Mouse (Mus musculus): ENCODE measurements at regions not wholly inside any gene's neighbourhood (a gene's known extent, or its start where the extent isn't known, plus 50 kb on each side); places are given as distances from the start of the nearest gene placed in this dataset.

DNA sequence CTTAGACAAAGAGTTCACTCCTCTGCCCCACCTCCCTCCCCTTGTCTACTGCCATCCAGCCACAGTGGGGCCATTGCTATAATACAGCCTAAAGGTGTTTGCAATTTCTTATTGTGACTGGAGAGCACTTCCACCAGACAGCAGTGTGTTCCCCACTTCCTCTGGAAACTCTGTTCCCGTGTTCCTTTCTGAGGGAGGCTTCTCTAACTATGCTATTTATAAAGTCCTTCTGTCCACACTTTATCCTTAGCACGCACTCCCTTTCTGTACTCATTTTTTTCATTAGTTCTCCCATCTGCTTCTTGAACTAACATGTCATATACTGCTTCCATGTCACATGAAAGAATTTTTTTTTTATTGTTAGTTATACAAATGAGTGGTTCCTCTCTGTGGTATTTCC is 52.0 kb upstream of the 4930432M17Rik start:
- TF ChIP-seq CTCF (IDR thresholded peaks at IDR 0.05; ENCODE audit: low read depth), result no peak
- WGBS, result 70% methylated on average over 2 of the region's 2 CpGs
- Histone ChIP-seq H3K4me1 (ENCODE audit: insufficient read depth) (no peaks in the 10 kb centered on the region), H3K9me3 (ENCODE audit: low read length) (no peaks in the 10 kb centered on the region), H3K36me3 (ENCODE audit: insufficient read depth) (no peaks in the 10 kb centered on the region), H3K4me3 (ENCODE audit: low read depth, low read length) (no peak overlapping the region), H3K4me2 (ENCODE audit: low read depth) (no peak overlapping the region), H3K27ac (ENCODE audit: low read depth, low read length) (no peak overlapping the region), H3K9ac (no peak overlapping the region), H3K27me3 (ENCODE audit: insufficient read depth, low read length) (no peaks in the 10 kb centered on the region)
- DNase-seq (no peak), ATAC-seq (no peak)

DNA sequence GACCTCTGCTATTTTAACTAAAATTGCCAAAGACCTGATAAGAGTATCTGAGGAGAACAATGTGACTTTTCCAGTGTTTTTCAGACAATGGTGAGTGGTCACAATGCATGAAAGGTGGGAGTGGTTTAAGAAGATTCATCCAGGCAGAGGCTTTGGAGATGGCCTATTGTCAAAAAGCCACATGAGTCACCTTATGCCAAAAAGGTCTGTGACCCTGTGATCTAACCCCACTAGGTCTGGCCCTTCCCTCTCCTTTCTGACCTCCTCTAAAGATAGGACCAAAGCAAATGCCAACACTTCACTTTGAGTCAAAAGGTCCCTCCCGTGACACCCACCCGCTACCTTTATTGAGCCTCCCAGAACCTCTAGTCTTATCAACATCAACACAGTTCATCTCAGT is 52.4 kb upstream of the 4930432M17Rik start:
- H3K36me3 ChIP-seq (ENCODE audit: insufficient read depth), result no peaks in the 10 kb centered on the region
- no peak for TF ChIP-seq CTCF (IDR thresholded peaks at IDR 0.05; ENCODE audit: low read depth)
- H3K27ac ChIP-seq (ENCODE audit: low read depth, low read length), result no peak overlapping the region
- no peak for ATAC-seq
- no peak overlapping the region for H3K9ac ChIP-seq
- H3K9me3 ChIP-seq (ENCODE audit: low read length), result no peaks in the 10 kb centered on the region
- DNase-seq, result no peak
- H3K27me3 ChIP-seq (ENCODE audit: insufficient read depth, low read length), result no peaks in the 10 kb centered on the region
- H3K4me3 ChIP-seq (ENCODE audit: low read depth, low read length), result no peak overlapping the region
- H3K4me1 ChIP-seq (ENCODE audit: insufficient read depth), result no peaks in the 10 kb centered on the region
- 81% methylated on average over 2 of the region's 2 CpGs for whole genome bisulfite sequencing
- no peak overlapping the region for H3K4me2 ChIP-seq (ENCODE audit: low read depth)

DNA sequence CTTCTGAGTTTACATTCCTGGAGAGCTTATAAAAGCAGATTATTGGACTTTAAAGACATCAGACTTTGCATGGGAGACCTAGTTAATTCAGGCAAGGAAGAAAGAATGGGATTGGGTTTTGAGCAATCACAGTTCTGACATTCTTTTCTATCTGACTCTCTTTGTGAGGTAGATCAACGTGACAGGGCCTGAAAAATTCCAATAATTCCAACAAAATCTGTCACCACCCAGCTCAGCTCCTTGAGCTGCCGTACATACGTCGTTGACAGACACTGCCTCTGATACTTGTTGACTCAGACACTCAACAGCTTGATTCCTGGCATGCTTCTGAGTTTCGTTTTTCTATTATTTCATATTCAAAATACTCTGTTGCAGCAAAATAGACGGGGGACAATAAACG is 53.2 kb upstream of the 4930432M17Rik start:
- ATAC-seq (no peak; the same call in 1 of the 2 replicates), DNase-seq (no peak)
- Histone ChIP-seq H3K27ac (ENCODE audit: low read depth, low read length) (no peak overlapping the region), H3K4me2 (ENCODE audit: low read depth) (no peak overlapping the region), H3K4me1 (ENCODE audit: insufficient read depth) (no peaks in the 10 kb centered on the region), H3K9me3 (ENCODE audit: low read length) (no peaks in the 10 kb centered on the region), H3K4me3 (ENCODE audit: low read depth, low read length) (no peak overlapping the region), H3K27me3 (ENCODE audit: insufficient read depth, low read length) (no peaks in the 10 kb centered on the region), H3K36me3 (ENCODE audit: insufficient read depth) (no peaks in the 10 kb centered on the region), H3K9ac (no peak overlapping the region)
- no peak for TF ChIP-seq CTCF (IDR thresholded peaks at IDR 0.05; ENCODE audit: low read depth)
- 60% methylated on average over 7 of the region's 7 CpGs for WGBS

DNA sequence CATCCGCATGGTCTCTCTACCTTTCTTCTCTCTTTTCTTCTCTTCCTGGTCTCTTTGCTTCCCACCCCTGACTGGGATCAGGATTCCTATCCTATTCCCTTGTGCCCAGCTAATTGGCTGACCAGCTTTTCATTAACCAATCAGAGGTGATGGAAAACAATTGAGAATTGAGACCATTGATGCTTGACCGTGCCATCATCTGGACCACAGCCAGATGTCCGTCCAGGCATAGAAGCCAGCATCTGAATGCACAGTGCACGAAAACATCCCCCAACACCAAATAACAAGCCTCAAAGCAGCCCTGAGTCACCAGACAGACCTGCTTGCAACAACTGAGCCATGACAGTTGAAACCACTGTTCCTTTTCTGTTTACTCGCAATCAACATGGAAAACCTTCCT is 54.5 kb upstream of the 4930432M17Rik start:
- DNase-seq (no peak), ATAC-seq (no peak)
- Histone ChIP-seq H3K27ac (ENCODE audit: low read depth, low read length) (no peak overlapping the region), H3K36me3 (ENCODE audit: insufficient read depth) (no peaks in the 10 kb centered on the region), H3K9me3 (ENCODE audit: low read length) (no peaks in the 10 kb centered on the region), H3K4me1 (ENCODE audit: insufficient read depth) (no peaks in the 10 kb centered on the region), H3K4me3 (ENCODE audit: low read depth, low read length) (no peak overlapping the region), H3K9ac (no peak overlapping the region), H3K4me2 (ENCODE audit: low read depth) (no peak overlapping the region), H3K27me3 (ENCODE audit: insufficient read depth, low read length) (no peaks in the 10 kb centered on the region)
- TF ChIP-seq CTCF (IDR thresholded peaks at IDR 0.05; ENCODE audit: low read depth), result no peak
- 62% methylated on average over 5 of the region's 5 CpGs for WGBS

DNA sequence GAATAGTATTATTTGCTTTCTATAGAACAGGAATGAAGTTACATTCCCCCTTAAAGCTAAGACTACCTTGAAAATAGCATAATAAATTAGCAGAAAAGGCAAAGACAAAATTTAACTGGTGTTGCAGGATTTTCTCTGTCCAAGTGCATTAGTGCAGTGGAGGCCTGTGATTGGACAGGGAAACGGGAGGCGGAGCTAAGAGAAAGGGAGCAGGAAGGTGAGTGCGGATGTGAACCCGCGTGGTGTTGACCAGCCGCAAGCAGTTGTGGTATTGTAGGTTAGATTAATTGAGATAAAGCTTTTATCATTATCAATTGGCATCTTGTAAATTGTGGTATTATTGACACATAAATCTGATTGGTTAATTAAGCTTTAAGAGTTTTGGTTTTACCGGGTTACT is 55.8 kb upstream of the 4930432M17Rik start:
- ATAC-seq, result no peak
- DNase-seq, result no peak
- Histone ChIP-seq H3K9ac (no peak overlapping the region), H3K4me1 (ENCODE audit: insufficient read depth) (no peaks in the 10 kb centered on the region), H3K27ac (ENCODE audit: low read depth, low read length) (no peak overlapping the region), H3K27me3 (ENCODE audit: insufficient read depth, low read length) (no peaks in the 10 kb centered on the region), H3K4me2 (ENCODE audit: low read depth) (no peak overlapping the region), H3K9me3 (ENCODE audit: low read length) (no peaks in the 10 kb centered on the region), H3K36me3 (ENCODE audit: insufficient read depth) (no peaks in the 10 kb centered on the region), H3K4me3 (ENCODE audit: low read depth, low read length) (no peak overlapping the region)
- TF ChIP-seq CTCF (IDR thresholded peaks at IDR 0.05; ENCODE audit: low read depth), result no peak
- 76% methylated on average over 7 of the region's 7 CpGs for WGBS

DNA sequence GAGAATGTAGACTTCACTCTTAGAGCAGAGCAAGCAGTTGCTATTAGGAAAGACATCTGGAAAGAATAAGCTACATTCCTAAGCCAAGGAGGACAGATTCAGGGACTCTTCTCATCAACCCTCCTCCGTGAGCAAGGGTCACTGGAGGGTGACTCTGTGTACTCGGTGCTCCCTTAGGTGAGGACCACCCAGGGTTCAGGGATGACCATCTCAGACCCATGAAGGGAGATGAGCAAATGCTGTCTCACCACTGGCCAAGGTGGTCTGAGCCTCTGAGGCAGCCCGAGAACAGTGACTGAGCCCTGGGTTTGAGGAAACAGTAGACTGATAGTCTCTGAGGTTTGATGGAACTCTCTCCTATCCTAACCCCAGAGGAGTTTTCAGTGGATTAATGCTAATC is 57.3 kb upstream of the 4930432M17Rik start:
- Histone ChIP-seq H3K4me3 (ENCODE audit: low read depth, low read length) (no peak overlapping the region), H3K27ac (ENCODE audit: low read depth, low read length) (no peak overlapping the region), H3K4me2 (ENCODE audit: low read depth) (no peak overlapping the region), H3K9ac (no peak overlapping the region), H3K36me3 (ENCODE audit: insufficient read depth) (no peaks in the 10 kb centered on the region), H3K27me3 (ENCODE audit: insufficient read depth, low read length) (no peaks in the 10 kb centered on the region), H3K4me1 (ENCODE audit: insufficient read depth) (no peaks in the 10 kb centered on the region), H3K9me3 (ENCODE audit: low read length) (no peaks in the 10 kb centered on the region)
- TF ChIP-seq CTCF (IDR thresholded peaks at IDR 0.05; ENCODE audit: low read depth), result no peak
- ATAC-seq (no peak), DNase-seq (no peak)
- 88% methylated on average over 3 of the region's 3 CpGs for WGBS

DNA sequence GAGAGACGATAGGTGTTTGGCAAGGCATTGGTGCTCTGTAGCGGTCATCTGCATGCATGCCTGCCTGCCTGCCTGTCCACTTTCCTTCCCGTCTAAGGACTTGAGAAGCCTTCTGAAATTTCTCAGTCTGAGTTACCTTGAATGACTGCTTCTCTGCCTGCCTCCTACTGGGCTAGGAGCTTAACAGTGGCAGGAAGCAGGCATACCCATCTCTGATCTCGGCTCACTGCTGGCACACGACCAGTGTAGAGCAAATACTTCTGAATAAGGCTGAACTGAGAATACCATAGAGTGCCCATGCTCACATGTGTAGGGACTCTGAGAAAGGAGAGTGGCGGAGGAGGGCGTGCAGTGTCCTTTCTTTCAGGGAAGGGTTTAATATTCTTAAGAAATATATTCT is 60.7 kb upstream of the 4930432M17Rik start:
- no peaks in the 10 kb centered on the region for H3K9me3 ChIP-seq (ENCODE audit: low read length)
- 71% methylated on average over 7 of the region's 7 CpGs for WGBS
- TF ChIP-seq CTCF (IDR thresholded peaks at IDR 0.05; ENCODE audit: low read depth), result no peak
- DNase-seq (no peak), ATAC-seq (no peak)
- no peaks in the 10 kb centered on the region for H3K27me3 ChIP-seq (ENCODE audit: insufficient read depth, low read length)
- no peak overlapping the region for H3K27ac ChIP-seq (ENCODE audit: low read depth, low read length)
- no peak overlapping the region for H3K4me3 ChIP-seq (ENCODE audit: low read depth, low read length)
- no peaks in the 10 kb centered on the region for H3K4me1 ChIP-seq (ENCODE audit: insufficient read depth)
- H3K36me3 ChIP-seq (ENCODE audit: insufficient read depth), result no peaks in the 10 kb centered on the region
- H3K4me2 ChIP-seq (ENCODE audit: low read depth), result no peak overlapping the region
- H3K9ac ChIP-seq, result no peak overlapping the region

DNA sequence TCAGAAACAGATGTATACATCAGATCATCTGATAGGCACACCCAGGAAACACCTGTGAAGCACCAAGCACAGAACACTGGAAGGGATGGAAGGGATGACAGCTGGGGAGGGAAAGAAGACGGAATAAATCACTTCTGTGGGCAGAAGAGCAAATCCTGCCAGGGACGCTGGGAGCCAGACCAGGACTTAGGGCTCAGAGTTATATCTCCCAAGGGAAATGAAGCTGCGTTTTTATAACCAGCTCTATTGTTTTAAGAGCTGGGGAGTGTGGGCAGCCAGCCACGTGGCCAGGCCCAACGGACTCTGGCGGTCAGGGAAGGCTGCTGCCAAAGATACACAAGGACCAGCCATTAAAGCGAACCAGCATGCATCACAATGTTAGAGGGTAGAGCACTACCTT is 61.5 kb upstream of the 4930432M17Rik start:
- Histone ChIP-seq H3K4me1 (ENCODE audit: insufficient read depth) (no peaks in the 10 kb centered on the region), H3K27me3 (ENCODE audit: insufficient read depth, low read length) (no peaks in the 10 kb centered on the region), H3K27ac (ENCODE audit: low read depth, low read length) (no peak overlapping the region), H3K4me3 (ENCODE audit: low read depth, low read length) (no peak overlapping the region), H3K36me3 (ENCODE audit: insufficient read depth) (no peaks in the 10 kb centered on the region), H3K9ac (no peak overlapping the region), H3K4me2 (ENCODE audit: low read depth) (no peak overlapping the region), H3K9me3 (ENCODE audit: low read length) (no peaks in the 10 kb centered on the region)
- no peak for TF ChIP-seq CTCF (IDR thresholded peaks at IDR 0.05; ENCODE audit: low read depth)
- 41% methylated on average over 7 of the region's 7 CpGs for WGBS
- DNase-seq, result no peak
- ATAC-seq, result no peak
